Comparison of ENCODE assay signal across 17 mouse cellular contexts in genomic region chr3:83801649-83802155, GRCm38 (mm10). TPM values are rescaled to one million over a fixed set of nuclear protein-coding genes. Genes with fewer than 3 reads are reported as not detected.
A peak's percentile ranks its signal among the peaks of the same experiment; 100 is the strongest.
DNase-seq lines count a peak whose midpoint lies in the region; ATAC-seq and TF ChIP-seq lines count a peak whose summit lies in the region.
"Had no signal": no experiment of that assay in that cellular context is flagged by ENCODE, and none has a peak within 500 bp of the region (broad histone marks: within the 10 kb centered on the region; RNA-seq: fewer than 3 reads in every experiment).

No protein-coding gene starts in this region.

- 97% methylated on average over 4 of the region's 4 CpGs for WGBS in forebrain, postnatal 0 days
- WGBS in forebrain, embryonic 12.5 days: 96% methylated on average over 4 of the region's 4 CpGs
- 98% methylated on average over 4 of the region's 4 CpGs for WGBS in liver, adult 2 months
- 87% methylated on average over 4 of the region's 4 CpGs for WGBS in liver, embryonic 12.5 days (ENCODE audit: insufficient replicate concordance)
- WGBS in liver, embryonic 14.5 days (ENCODE audit: insufficient replicate concordance): 78% methylated on average over 4 of the region's 4 CpGs

- no peak overlapping the region for H3K4me3 ChIP-seq in forebrain, postnatal 0 days (ENCODE audit: low read depth, low read length)
- no peak overlapping the region for H3K4me3 ChIP-seq in forebrain, embryonic 12.5 days (replicated peaks)
- no peak overlapping the region for H3K4me3 ChIP-seq in liver, adult 2 months (ENCODE audit: insufficient read depth, low read depth, low read length)
- no peak overlapping the region for H3K4me3 ChIP-seq in liver, embryonic 12.5 days
- no peak overlapping the region for H3K4me3 ChIP-seq in liver, embryonic 14.5 days (ENCODE audit: insufficient read depth in 1 of 2, low read depth in 2 of 2, low read length in 2 of 2)
- H3K4me3 ChIP-seq: heart, embryonic 12.5 days; hindbrain, embryonic 10.5 days; neural tube, embryonic 15.5 days had no signal

- ATAC-seq in forebrain, postnatal 0 days: no peak
- no peak for ATAC-seq in forebrain, embryonic 12.5 days (ENCODE audit: low FRiP score)
- no peak for ATAC-seq in liver, embryonic 12.5 days
- no peak for ATAC-seq in liver, embryonic 14.5 days (ENCODE audit: insufficient read depth)
- ATAC-seq in inflammation-experienced regulatory T-cells, adult 6 months: no peak
- ATAC-seq: midbrain, embryonic 16.5 days had no signal

- H3K27ac ChIP-seq in forebrain, postnatal 0 days (ENCODE audit: low read depth, low read length): no peak overlapping the region
- no peak overlapping the region for H3K27ac ChIP-seq in forebrain, embryonic 12.5 days
- H3K27ac ChIP-seq in liver, adult 2 months (replicated peaks; ENCODE audit: insufficient read depth, low read depth, low read length): no peak overlapping the region
- no peak overlapping the region for H3K27ac ChIP-seq in liver, embryonic 12.5 days
- H3K27ac ChIP-seq in liver, embryonic 14.5 days: no peak overlapping the region
- H3K27ac ChIP-seq: hindbrain, embryonic 10.5 days; neural tube, embryonic 15.5 days had no signal

- no peaks in the 10 kb centered on the region for H3K79me2 ChIP-seq in liver, adult 2 months (ENCODE audit: control insufficient read depth, insufficient read depth, low read length)

- no peaks in the 10 kb centered on the region for H3K9me3 ChIP-seq in forebrain, postnatal 0 days (ENCODE audit: low read length)
- 0 out of 2 replicates have a peak, but pooled peaks cover 2% of the 10 kb centered on the region for H3K9me3 ChIP-seq in forebrain, embryonic 12.5 days
- peaks cover 9% of the 10 kb centered on the region; the same call in 1 of the 2 replicates for H3K9me3 ChIP-seq in liver, embryonic 12.5 days (replicated peaks)
- H3K9me3 ChIP-seq in liver, embryonic 14.5 days (ENCODE audit: control insufficient read depth, low read length): no peaks in the 10 kb centered on the region; the same call in 1 of the 2 replicates
- H3K9me3 ChIP-seq: heart, embryonic 12.5 days; neural tube, embryonic 15.5 days had no signal

- H3K36me3 ChIP-seq in forebrain, postnatal 0 days (ENCODE audit: insufficient read depth): no peaks in the 10 kb centered on the region
- no peaks in the 10 kb centered on the region for H3K36me3 ChIP-seq in forebrain, embryonic 12.5 days (replicated peaks)
- no peaks in the 10 kb centered on the region for H3K36me3 ChIP-seq in liver, adult 2 months (ENCODE audit: control insufficient read depth, insufficient read depth, low read length)
- no peaks in the 10 kb centered on the region for H3K36me3 ChIP-seq in liver, embryonic 12.5 days
- no peaks in the 10 kb centered on the region for H3K36me3 ChIP-seq in liver, embryonic 14.5 days (replicated peaks; ENCODE audit: control insufficient read depth, insufficient read depth, low read depth)
- H3K36me3 ChIP-seq: heart, embryonic 12.5 days; hindbrain, embryonic 10.5 days; neural tube, embryonic 15.5 days had no signal

- H3K4me1 ChIP-seq in forebrain, postnatal 0 days (ENCODE audit: insufficient read depth): no peaks in the 10 kb centered on the region
- peaks cover 5% of the 10 kb centered on the region for H3K4me1 ChIP-seq in forebrain, embryonic 12.5 days
- H3K4me1 ChIP-seq in liver, adult 2 months (ENCODE audit: control insufficient read depth, insufficient read depth, low read length): no peaks in the 10 kb centered on the region
- H3K4me1 ChIP-seq in liver, embryonic 12.5 days: no peaks in the 10 kb centered on the region
- no peaks in the 10 kb centered on the region for H3K4me1 ChIP-seq in liver, embryonic 14.5 days (replicated peaks; ENCODE audit: control insufficient read depth in 2 of 2, insufficient read depth in 2 of 2, low read length in 1 of 2)
- H3K4me1 ChIP-seq: heart, embryonic 12.5 days; neural tube, embryonic 15.5 days had no signal

- H3K9ac ChIP-seq in forebrain, postnatal 0 days: no peak overlapping the region
- H3K9ac ChIP-seq in forebrain, embryonic 12.5 days: no peak overlapping the region
- H3K9ac ChIP-seq in liver, adult 2 months (ENCODE audit: low read depth, low read length): no peak overlapping the region
- H3K9ac ChIP-seq in liver, embryonic 12.5 days: no peak overlapping the region
- H3K9ac ChIP-seq in liver, embryonic 14.5 days (replicated peaks): no peak overlapping the region
- H3K9ac ChIP-seq: heart, embryonic 12.5 days; neural tube, embryonic 15.5 days had no signal

- no peak for TF ChIP-seq EP300 in liver, embryonic 14.5 days (IDR thresholded peaks at IDR 0.05; ENCODE audit: low read depth)

- DNase-seq in forebrain, postnatal 0 days: no peak
- DNase-seq in liver, adult 2 months (ENCODE audit: extremely low read depth, low read depth, low spot score): no peak
- DNase-seq in NIH3T3 (ENCODE audit: low read depth): peak; percentile 36
- DNase-seq in liver, embryonic 14.5 days (ENCODE audit: low read depth in 3 of 3, low spot score in 3 of 3): no peak
- DNase-seq in gastrocnemius, adult 18-20 months (ENCODE audit: low spot score): no peak
- DNase-seq: cerebellum, adult 9-11 months; kidney, postnatal 14 days; lung, postnatal 4 days; right cerebral cortex, adult 18-20 months; thymus, adult 2 months had no signal

- no peaks in the 10 kb centered on the region for H3K27me3 ChIP-seq in forebrain, postnatal 0 days (ENCODE audit: insufficient read depth, low read length)
- H3K27me3 ChIP-seq in forebrain, embryonic 12.5 days: no peaks in the 10 kb centered on the region
- no peaks in the 10 kb centered on the region for H3K27me3 ChIP-seq in liver, adult 2 months (ENCODE audit: control insufficient read depth, insufficient read depth, low read length)
- H3K27me3 ChIP-seq in liver, embryonic 12.5 days (replicated peaks): no peaks in the 10 kb centered on the region
- no peaks in the 10 kb centered on the region for H3K27me3 ChIP-seq in liver, embryonic 14.5 days (ENCODE audit: control insufficient read depth, insufficient read depth, low read length)
- H3K27me3 ChIP-seq: heart, embryonic 12.5 days; neural tube, embryonic 15.5 days had no signal

- TF ChIP-seq CTCF in forebrain, postnatal 0 days (IDR thresholded peaks at IDR 0.05; ENCODE audit: low read depth): peak; percentile 37; the same call in 1 of the 2 replicates
- TF ChIP-seq CTCF in liver, adult 2 months (IDR thresholded peaks at IDR 0.05; ENCODE audit: low read depth, low read length): peak; percentile 10; the same call in 1 of the 2 replicates
- TF ChIP-seq CTCF in liver, embryonic 14.5 days (IDR thresholded peaks at IDR 0.05; ENCODE audit: low read depth): peak; percentile 62

- no peak for TF ChIP-seq POLR2A in liver, adult 2 months (IDR thresholded peaks at IDR 0.05; ENCODE audit: extremely low read depth, insufficient read depth, low read length)

- H3K4me2 ChIP-seq in forebrain, postnatal 0 days (ENCODE audit: low read depth): no peak overlapping the region
- H3K4me2 ChIP-seq in forebrain, embryonic 12.5 days: no peak overlapping the region
- H3K4me2 ChIP-seq in liver, embryonic 12.5 days: no peak overlapping the region
- H3K4me2 ChIP-seq in liver, embryonic 14.5 days (ENCODE audit: low read depth): no peak overlapping the region
- H3K4me2 ChIP-seq: heart, embryonic 12.5 days; neural tube, embryonic 15.5 days had no signal

RNA-seq across cellular contexts. Expression of gene Sfrp2, which starts 35.6 kb away (rescaled TPM):
- total RNA-seq in forebrain, postnatal 0 days (2014; rRNA removed): 13.8 and 26.3 TPM in 2 replicates
- 20.1 and 24.2 TPM in 2 replicates for polyA plus RNA-seq in forebrain, postnatal 0 days (2015; fragmentation: Nextera tagmentation; extraction: Ambion mirVana)
- 84.3 and 105 TPM in 2 replicates for polyA plus RNA-seq in forebrain, embryonic 12.5 days (2016; fragmentation: Nextera tagmentation; extraction: Ambion mirVana)
- total RNA-seq in liver, adult 2 months (2014; rRNA removed): 0.27 TPM in 1 of 2 replicates, not detected in the other
- 0.22 TPM in 1 of 2 replicates, not detected in the other for polyA plus RNA-seq in liver, adult 2 months (2012; rRNA removed)
- 10.9 and 13.4 TPM in 2 replicates for polyA plus RNA-seq in liver, embryonic 12.5 days (2016; fragmentation: Nextera tagmentation; extraction: Ambion mirVana)
- 1.0 and 1.6 TPM in 2 replicates for polyA plus RNA-seq in liver, embryonic 14.5 days (2012; rRNA removed)
- 1.2 and 1.7 TPM in 2 replicates for polyA plus RNA-seq in liver, embryonic 14.5 days (2014; fragmentation: Nextera tagmentation; extraction: Ambion mirVana)
- 1 to 10 TPM; 1.4 to 3.0 TPM for total RNA-seq in gastrocnemius, adult 18-20 months (2021)
- polyA plus RNA-seq in inflammation-experienced regulatory T-cells, adult 6 months (2017; shearing (Covaris generic)): 10 to 100 TPM in 1 of 3 experiments, 1 to 10 TPM in 2; 2.0 to 10.9 (median 7.8) TPM

RNA-seq across cellular contexts. Expression of gene Tlr2, which starts 39.9 kb away (rescaled TPM):
- 1.6 TPM in 2 replicates for total RNA-seq in forebrain, postnatal 0 days (2014; rRNA removed)
- 0.89 and 1.3 TPM in 2 replicates for polyA plus RNA-seq in forebrain, postnatal 0 days (2015; fragmentation: Nextera tagmentation; extraction: Ambion mirVana)
- polyA plus RNA-seq in forebrain, embryonic 12.5 days (2016; fragmentation: Nextera tagmentation; extraction: Ambion mirVana): 0.60 and 0.88 TPM in 2 replicates
- 2.0 and 2.4 TPM in 2 replicates for total RNA-seq in liver, adult 2 months (2014; rRNA removed)
- 0.56 and 1.1 TPM in 2 replicates for polyA plus RNA-seq in liver, adult 2 months (2012; rRNA removed)
- polyA plus RNA-seq in liver, embryonic 12.5 days (2016; fragmentation: Nextera tagmentation; extraction: Ambion mirVana): 3.0 and 3.2 TPM in 2 replicates
- polyA plus RNA-seq in liver, embryonic 14.5 days (2012; rRNA removed): 1.3 and 1.4 TPM in 2 replicates
- 2.2 and 2.5 TPM in 2 replicates for polyA plus RNA-seq in liver, embryonic 14.5 days (2014; fragmentation: Nextera tagmentation; extraction: Ambion mirVana)
- under 1 TPM; 0.27 to 0.55 TPM for total RNA-seq in gastrocnemius, adult 18-20 months (2021)
- 1 to 10 TPM; 1.5 to 2.9 (median 2.1) TPM for polyA plus RNA-seq in inflammation-experienced regulatory T-cells, adult 6 months (2017; shearing (Covaris generic))

Comparison
In these comparisons a context has a peak if more than half of its experiments do, and no peak if none do; other contexts are left out.
1. CTCF ChIP-seq: peak in every context shown above with its lines; median percentile 62 in liver, embryonic 14.5 days; 37 in forebrain, postnatal 0 days; 10 in liver, adult 2 months.